Mouse (Mus musculus) heart, postnatal 0 days (tissue): ENCODE measurements at regions not wholly inside any gene's neighbourhood (a gene's known extent, or its start where the extent isn't known, plus 50 kb on each side); places are given as distances from the start of the nearest gene placed in this dataset.

Source experiments
- CTCF ChIP-seq: IDR thresholded peaks from 2 replicates; pipeline ENCODE4 v1.5.1; 2016; ENCODE audit warnings: antibody characterized with exemption, control low read depth, low read depth
- EP300 ChIP-seq: IDR thresholded peaks from 2 replicates; pipeline ENCODE4 v1.6.1; 2016; ENCODE audit warnings: antibody characterized with exemption, low read depth

GRCm38 (mm10) chr6:95218830-95219229, 101.8 kb downstream of the Kbtbd8 start:
- no peak for TF ChIP-seq CTCF
- no peak for TF ChIP-seq EP300
